Mouse (Mus musculus): ENCODE measurements around the gene Fryl. TPM values are rescaled to one million over a fixed set of nuclear protein-coding genes. Genes with fewer than 3 reads are reported as not detected.

Fryl gene
- polyA plus RNA-seq, 1 experiment from 2014 or later: 44.3 TPM

DNA sequence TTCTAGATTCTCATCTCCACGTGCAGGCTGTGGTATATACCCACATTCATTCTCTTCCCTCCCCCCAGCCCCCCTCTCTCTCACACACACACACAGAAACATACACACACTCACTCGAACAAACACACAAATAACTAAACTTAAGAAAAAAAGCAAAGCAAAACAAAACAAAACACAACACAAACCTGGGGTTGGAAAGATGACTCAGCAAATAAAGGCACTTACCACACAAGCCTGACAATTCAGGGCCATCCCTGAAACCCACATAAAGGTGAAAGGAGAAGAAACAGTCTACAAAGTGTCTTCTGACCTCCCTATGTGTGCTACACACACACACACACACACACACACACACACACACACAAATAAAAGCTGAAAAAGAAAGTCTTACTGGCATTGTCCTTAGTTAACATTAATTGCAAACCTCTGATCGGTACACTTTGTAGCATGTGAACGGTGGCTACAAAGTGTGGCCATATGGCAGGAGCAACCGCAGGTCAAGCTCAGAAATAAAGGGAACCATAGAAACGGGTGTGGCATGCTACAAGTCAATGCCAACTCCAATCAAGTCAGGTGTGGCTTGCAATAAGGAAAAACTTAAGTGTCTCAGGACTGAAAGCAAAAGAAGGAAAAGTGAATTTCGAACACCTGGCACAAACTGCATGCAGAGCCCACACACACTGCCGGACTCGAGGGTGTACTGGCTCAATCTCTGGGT lies 66.8 kb downstream of the Fryl start:
- Histone ChIP-seq H3K4me1 (ENCODE audit: control insufficient read depth, insufficient read depth, low read length) (peaks cover 20% of the 10 kb centered on the region), H3K36me3 (ENCODE audit: control insufficient read depth, insufficient read depth, low read length) (no peaks in the 10 kb centered on the region), H3K4me2 (replicated peaks; ENCODE audit: low read depth, low read length) (no peak overlapping the region), H3K27me3 (ENCODE audit: control insufficient read depth, insufficient read depth, low read length) (no peaks in the 10 kb centered on the region), H3K27ac (ENCODE audit: low read depth, low read length) (no peak overlapping the region), H3K9ac (ENCODE audit: low read depth, low read length) (no peak overlapping the region), H3K4me3 (ENCODE audit: low read length) (no peak overlapping the region), H3K9me3 (ENCODE audit: control insufficient read depth, low read length) (no peaks in the 10 kb centered on the region)
- ATAC-seq (ENCODE audit: low FRiP score, low TSS enrichment): no peak
- WGBS: 87% methylated on average over 9 of the region's 9 CpGs

DNA sequence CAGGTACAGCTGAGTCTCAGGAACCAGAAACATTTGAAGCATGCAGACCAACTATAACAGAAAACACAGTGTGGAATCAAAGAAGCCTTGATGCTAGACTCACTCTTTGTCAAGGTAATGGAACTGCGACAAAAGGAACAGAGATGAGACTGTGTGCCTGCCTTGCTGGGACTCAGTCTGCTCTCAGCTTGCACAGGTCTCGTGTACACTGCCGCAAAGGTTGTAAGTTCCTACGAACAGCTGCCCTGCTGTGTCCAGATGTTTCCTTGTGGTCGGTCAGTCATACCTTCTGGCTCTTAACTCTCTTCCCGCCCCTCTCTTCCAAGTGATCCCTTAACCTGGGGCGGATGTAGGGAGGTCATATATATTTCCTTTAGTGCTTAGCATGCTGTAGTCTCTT lies 67.8 kb downstream of the Fryl start:
- no peak overlapping the region for H3K4me2 ChIP-seq (replicated peaks; ENCODE audit: low read depth, low read length)
- no peaks in the 10 kb centered on the region for H3K9me3 ChIP-seq (ENCODE audit: control insufficient read depth, low read length)
- H3K27me3 ChIP-seq (ENCODE audit: control insufficient read depth, insufficient read depth, low read length): no peaks in the 10 kb centered on the region
- H3K9ac ChIP-seq (ENCODE audit: low read depth, low read length): no peak overlapping the region
- H3K36me3 ChIP-seq (ENCODE audit: control insufficient read depth, insufficient read depth, low read length): no peaks in the 10 kb centered on the region
- ATAC-seq (ENCODE audit: low FRiP score, low TSS enrichment): no peak
- H3K4me3 ChIP-seq (ENCODE audit: low read length): no peak overlapping the region
- H3K27ac ChIP-seq (ENCODE audit: low read depth, low read length): no peak overlapping the region
- WGBS: 66% methylated on average over 7 of the region's 7 CpGs
- peaks cover 11% of the 10 kb centered on the region for H3K4me1 ChIP-seq (ENCODE audit: control insufficient read depth, insufficient read depth, low read length)

- no peak for ATAC-seq (ENCODE audit: low FRiP score, low TSS enrichment)
- Histone ChIP-seq H3K9ac (ENCODE audit: low read depth, low read length) (no peak overlapping the region), H3K9me3 (ENCODE audit: control insufficient read depth, low read length) (no peaks in the 10 kb centered on the region), H3K4me3 (ENCODE audit: low read length) (no peak overlapping the region), H3K27ac (ENCODE audit: low read depth, low read length) (no peak overlapping the region), H3K4me1 (ENCODE audit: control insufficient read depth, insufficient read depth, low read length) (peaks cover 7% of the 10 kb centered on the region), H3K4me2 (replicated peaks; ENCODE audit: low read depth, low read length) (no peak overlapping the region), H3K36me3 (ENCODE audit: control insufficient read depth, insufficient read depth, low read length) (no peaks in the 10 kb centered on the region), H3K27me3 (ENCODE audit: control insufficient read depth, insufficient read depth, low read length) (no peaks in the 10 kb centered on the region)
- 81% methylated on average over 5 of the region's 5 CpGs for WGBS
These were observed 68.3 kb downstream of the Fryl start for GRCm38 (mm10) chr5:73188164-73188563.

- H3K4me2 ChIP-seq (replicated peaks; ENCODE audit: low read depth, low read length): no peak overlapping the region
- H3K4me1 ChIP-seq (ENCODE audit: control insufficient read depth, insufficient read depth, low read length): peaks cover 6% of the 10 kb centered on the region; the same call in 1 of the 2 replicates
- ATAC-seq (ENCODE audit: low FRiP score, low TSS enrichment): no peak
- no peak overlapping the region for H3K27ac ChIP-seq (ENCODE audit: low read depth, low read length)
- no peaks in the 10 kb centered on the region for H3K36me3 ChIP-seq (ENCODE audit: control insufficient read depth, insufficient read depth, low read length)
- no peak overlapping the region for H3K9ac ChIP-seq (ENCODE audit: low read depth, low read length)
- H3K27me3 ChIP-seq (ENCODE audit: control insufficient read depth, insufficient read depth, low read length): no peaks in the 10 kb centered on the region
- no peaks in the 10 kb centered on the region for H3K9me3 ChIP-seq (ENCODE audit: control insufficient read depth, low read length)
- WGBS: 83% methylated on average over 5 of the region's 5 CpGs
- no peak overlapping the region for H3K4me3 ChIP-seq (ENCODE audit: low read length)
These were observed 69.5 kb downstream of the Fryl start for GRCm38 (mm10) chr5:73186912-73187311.

DNA sequence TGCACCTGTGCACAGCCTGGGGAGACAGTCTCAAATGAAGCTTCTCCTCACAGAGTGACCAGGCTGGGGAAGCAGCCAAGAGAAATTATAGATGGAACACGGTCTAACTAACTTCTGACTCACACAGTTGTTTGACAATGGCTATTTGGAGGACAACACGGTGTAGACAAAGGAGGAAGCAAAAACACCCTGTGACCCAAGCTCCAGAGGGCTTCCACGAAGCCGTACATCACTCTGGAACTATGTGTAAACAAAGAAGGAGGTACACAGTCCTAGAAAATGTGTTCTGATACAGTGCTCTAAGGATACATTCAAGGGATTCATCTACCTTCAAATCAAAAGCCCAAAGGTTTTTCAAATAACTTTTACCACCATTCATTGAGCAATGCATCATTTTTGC lies 71.0 kb downstream of the Fryl start:
- WGBS: 53% methylated on average over 4 of the region's 4 CpGs
- Histone ChIP-seq H3K4me1 (ENCODE audit: control insufficient read depth, insufficient read depth, low read length) (0 out of 2 replicates have a peak, but pooled peaks cover 6% of the 10 kb centered on the region), H3K9ac (ENCODE audit: low read depth, low read length) (no peak overlapping the region), H3K36me3 (ENCODE audit: control insufficient read depth, insufficient read depth, low read length) (no peaks in the 10 kb centered on the region), H3K9me3 (ENCODE audit: control insufficient read depth, low read length) (no peaks in the 10 kb centered on the region), H3K27ac (ENCODE audit: low read depth, low read length) (no peak overlapping the region), H3K27me3 (ENCODE audit: control insufficient read depth, insufficient read depth, low read length) (no peaks in the 10 kb centered on the region), H3K4me3 (ENCODE audit: low read length) (no peak overlapping the region), H3K4me2 (replicated peaks; ENCODE audit: low read depth, low read length) (no peak overlapping the region)
- no peak for ATAC-seq (ENCODE audit: low FRiP score, low TSS enrichment)

DNA sequence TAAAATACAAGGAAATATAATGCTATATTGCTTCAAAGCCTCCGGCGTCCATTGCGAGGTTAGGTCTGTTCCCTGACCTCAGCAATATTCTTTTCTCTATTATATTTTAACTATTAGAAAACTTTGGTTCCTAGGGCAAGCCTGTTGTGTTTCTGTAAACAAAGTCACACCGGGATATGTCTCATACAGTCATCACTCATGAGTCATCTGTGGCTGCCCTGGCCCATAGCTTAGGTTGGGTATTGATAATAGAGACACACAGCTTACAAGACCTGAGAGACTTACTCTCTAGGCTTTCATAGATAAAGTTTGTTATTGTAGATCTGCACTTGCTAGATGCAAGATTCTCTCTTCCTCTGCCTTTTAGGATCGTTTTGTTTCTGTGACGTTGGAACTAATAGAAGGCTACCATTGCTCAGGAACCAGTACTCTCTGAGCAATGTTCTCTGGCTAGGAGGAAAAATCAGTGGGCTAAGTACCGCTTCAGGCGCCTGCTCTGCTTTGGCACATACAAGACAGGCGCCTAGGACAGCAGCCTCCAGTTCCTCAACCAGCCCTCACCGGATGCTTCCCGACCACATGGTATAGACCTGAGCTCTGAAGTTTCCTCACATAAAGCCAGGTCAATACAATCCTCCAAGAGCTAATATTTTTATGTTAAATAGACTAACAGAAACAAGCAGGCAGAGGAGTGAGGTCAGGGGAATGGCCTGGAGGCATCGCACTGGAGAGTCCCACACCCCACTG lies 73.5 kb downstream of the Fryl start:
- Histone ChIP-seq H3K4me1 (ENCODE audit: control insufficient read depth, insufficient read depth, low read length) (no peaks in the 10 kb centered on the region), H3K27ac (ENCODE audit: low read depth, low read length) (peak overlapping the region; percentile 24; the same call in 1 of the 2 replicates), H3K9ac (ENCODE audit: low read depth, low read length) (no peak overlapping the region), H3K36me3 (ENCODE audit: control insufficient read depth, insufficient read depth, low read length) (no peaks in the 10 kb centered on the region), H3K27me3 (ENCODE audit: control insufficient read depth, insufficient read depth, low read length) (no peaks in the 10 kb centered on the region), H3K9me3 (ENCODE audit: control insufficient read depth, low read length) (no peaks in the 10 kb centered on the region), H3K4me3 (ENCODE audit: low read length) (no peak overlapping the region), H3K4me2 (replicated peaks; ENCODE audit: low read depth, low read length) (no peak overlapping the region)
- WGBS: 86% methylated on average over 12 of the region's 12 CpGs
- ATAC-seq (ENCODE audit: low FRiP score, low TSS enrichment): no peak

DNA sequence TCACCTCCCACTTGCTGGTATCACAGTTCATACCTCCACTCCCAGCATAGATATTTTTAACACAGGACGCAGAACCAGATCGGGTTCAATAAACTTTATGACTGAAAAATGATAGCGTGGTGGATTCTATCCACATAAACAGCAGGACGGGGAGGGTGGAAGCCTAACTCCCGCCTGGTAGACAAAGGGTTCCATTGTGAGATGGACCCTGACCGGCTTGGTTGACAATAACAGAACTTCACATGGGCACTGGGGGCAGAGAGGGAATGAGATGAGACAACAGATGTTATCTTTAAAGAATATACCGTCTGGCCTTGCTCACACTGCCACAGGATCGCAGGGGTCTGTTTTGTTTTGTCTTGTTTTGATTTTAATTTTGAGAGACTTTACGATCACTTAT lies 74.2 kb downstream of the Fryl start:
- no peaks in the 10 kb centered on the region for H3K27me3 ChIP-seq (ENCODE audit: control insufficient read depth, insufficient read depth, low read length)
- no peak overlapping the region for H3K9ac ChIP-seq (ENCODE audit: low read depth, low read length)
- H3K27ac ChIP-seq (ENCODE audit: low read depth, low read length): no peak overlapping the region
- no peak overlapping the region for H3K4me2 ChIP-seq (replicated peaks; ENCODE audit: low read depth, low read length)
- no peaks in the 10 kb centered on the region for H3K9me3 ChIP-seq (ENCODE audit: control insufficient read depth, low read length)
- ATAC-seq (ENCODE audit: low FRiP score, low TSS enrichment): peak; percentile 80
- H3K4me3 ChIP-seq (ENCODE audit: low read length): no peak overlapping the region
- no peaks in the 10 kb centered on the region for H3K4me1 ChIP-seq (ENCODE audit: control insufficient read depth, insufficient read depth, low read length)
- 36% methylated on average over 9 of the region's 9 CpGs for WGBS
- no peaks in the 10 kb centered on the region for H3K36me3 ChIP-seq (ENCODE audit: control insufficient read depth, insufficient read depth, low read length)

DNA sequence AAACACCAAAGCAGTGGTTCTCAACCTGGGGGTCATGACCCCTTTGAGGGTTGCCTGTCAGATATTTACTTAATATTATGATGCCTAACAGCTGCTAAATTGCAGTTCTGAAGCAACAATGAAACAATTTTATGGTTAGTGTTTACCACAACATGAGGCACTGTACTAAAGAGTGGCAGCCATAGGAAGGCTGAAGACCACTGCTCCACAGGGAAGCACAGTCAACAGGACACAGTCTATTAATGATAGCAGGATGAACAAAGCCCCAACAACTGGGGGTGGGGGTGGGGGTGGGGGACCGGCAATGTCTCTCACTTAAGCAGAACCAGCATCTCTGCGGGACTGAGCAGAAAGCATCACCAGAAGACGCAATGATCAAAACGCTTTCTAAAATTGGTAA lies 80.1 kb downstream of the Fryl start:
- no peak overlapping the region for H3K4me2 ChIP-seq (replicated peaks; ENCODE audit: low read depth, low read length)
- 87% methylated on average over 4 of the region's 4 CpGs for WGBS
- H3K27me3 ChIP-seq (ENCODE audit: control insufficient read depth, insufficient read depth, low read length): no peaks in the 10 kb centered on the region
- no peaks in the 10 kb centered on the region for H3K4me1 ChIP-seq (ENCODE audit: control insufficient read depth, insufficient read depth, low read length)
- H3K9me3 ChIP-seq (ENCODE audit: control insufficient read depth, low read length): no peaks in the 10 kb centered on the region
- no peak overlapping the region for H3K27ac ChIP-seq (ENCODE audit: low read depth, low read length)
- H3K9ac ChIP-seq (ENCODE audit: low read depth, low read length): no peak overlapping the region
- no peak overlapping the region for H3K4me3 ChIP-seq (ENCODE audit: low read length)
- no peaks in the 10 kb centered on the region for H3K36me3 ChIP-seq (ENCODE audit: control insufficient read depth, insufficient read depth, low read length)
- no peak for ATAC-seq (ENCODE audit: low FRiP score, low TSS enrichment)

GRCm38 (mm10) chr5:73175377-73176147 lies 80.9 kb downstream of the Fryl start:
- Histone ChIP-seq H3K9me3 (ENCODE audit: control insufficient read depth, low read length) (no peaks in the 10 kb centered on the region), H3K27ac (ENCODE audit: low read depth, low read length) (no peak overlapping the region), H3K4me2 (replicated peaks; ENCODE audit: low read depth, low read length) (no peak overlapping the region), H3K36me3 (ENCODE audit: control insufficient read depth, insufficient read depth, low read length) (no peaks in the 10 kb centered on the region), H3K9ac (ENCODE audit: low read depth, low read length) (no peak overlapping the region), H3K4me1 (ENCODE audit: control insufficient read depth, insufficient read depth, low read length) (no peaks in the 10 kb centered on the region), H3K27me3 (ENCODE audit: control insufficient read depth, insufficient read depth, low read length) (no peaks in the 10 kb centered on the region), H3K4me3 (ENCODE audit: low read length) (no peak overlapping the region)
- no peak for ATAC-seq (ENCODE audit: low FRiP score, low TSS enrichment)
- 93% methylated on average over 12 of the region's 12 CpGs for WGBS

All from kidney, embryonic 14.5 days (tissue).